Mouse (Mus musculus) cerebellum, adult 11 months (tissue): ENCODE measurements at regions not wholly inside any gene's neighbourhood (a gene's known extent, or its start where the extent isn't known, plus 50 kb on each side); places are given as distances from the start of the nearest gene placed in this dataset.

Experiments
- DNase-seq: peaks from one replicate; pipeline ENCODE4 v3.0.0; 2022

GRCm38 (mm10) chr10:53852091-53852490 lies 101.2 kb upstream of the Fam184a start:
- no peak for DNase-seq

GRCm38 (mm10) chr10:53850568-53850967 lies 99.6 kb upstream of the Fam184a start:
- DNase-seq: no peak

- no peak for DNase-seq
Observed at GRCm38 (mm10) chr10:53813244-53813620, 62.3 kb upstream of the Fam184a start.

- DNase-seq: no peak
Observed at GRCm38 (mm10) chr10:53812597-53813243, 61.8 kb upstream of the Fam184a start.

GRCm38 (mm10) chr10:53811904-53812596 lies 61.1 kb upstream of the Fam184a start:
- peak; percentile 58 for DNase-seq

- DNase-seq: no peak
Observed at GRCm38 (mm10) chr10:53806697-53807096, 55.8 kb upstream of the Fam184a start.

- no peak for DNase-seq
Observed at GRCm38 (mm10) chr10:53801048-53801641, 50.2 kb upstream of the Fam184a start.
